Mouse (Mus musculus): ENCODE data around the gene Urad.

GRCm38 (mm10) chr5:147354985-147355384 lies 32.7 kb upstream of the Urad start:
- TF ChIP-seq CTCF (IDR thresholded peaks at IDR 0.05; ENCODE audit: insufficient read depth, low read depth, low read length), result no peak
- TF ChIP-seq POLR2A (IDR thresholded peaks at IDR 0.05; ENCODE audit: insufficient read depth, low read depth, low read length), result no peak
